Mouse (Mus musculus) brain, embryonic 14.5 days (tissue): Measurements from ENCODE around the gene Sgip1.

Source experiments
- CTCF ChIP-seq: fragments of 200-500 bp; IDR thresholded peaks from 2 replicates; pipeline ENCODE4 v1.5.1; 2012; ENCODE audit warnings: inconsistent platforms, mild to moderate bottlenecking, moderate library complexity, borderline replicate concordance; ENCODE audit not compliant: insufficient read depth, insufficient read length; ENCODE audit errors: extremely low read depth
- POLR2A ChIP-seq: fragments of 200-500 bp; IDR thresholded peaks from 2 replicates; pipeline ENCODE4 v1.6.1; 2012; ENCODE audit warnings: mild to moderate bottlenecking, inconsistent platforms, borderline replicate concordance; ENCODE audit not compliant: poor library complexity, insufficient read depth, insufficient read length, severe bottlenecking; ENCODE audit errors: extremely low read depth

- TF ChIP-seq POLR2A, result 0 out of 2 replicates have a peak, but pooled peaks have one; percentile 21
- TF ChIP-seq CTCF, result no peak
Measured at GRCm38 (mm10) chr4:102759095-102759890, 18.2 kb downstream of the Sgip1 start.
